Mouse (Mus musculus): ENCODE results near the gene Olfr1335. TPM values are rescaled to one million over a fixed set of nuclear protein-coding genes. Genes with fewer than 3 reads are reported as not detected.
"Not testable (repeated sequence)": the region's sequence is repeated elsewhere in the genome, so short reads cannot be mapped to it uniquely, and the experiment has no call there.

Olfr1335 gene
- polyA plus RNA-seq (2015; fragmentation: Nextera tagmentation; extraction: Ambion mirVana) = not detected in 2 replicates

DNA sequence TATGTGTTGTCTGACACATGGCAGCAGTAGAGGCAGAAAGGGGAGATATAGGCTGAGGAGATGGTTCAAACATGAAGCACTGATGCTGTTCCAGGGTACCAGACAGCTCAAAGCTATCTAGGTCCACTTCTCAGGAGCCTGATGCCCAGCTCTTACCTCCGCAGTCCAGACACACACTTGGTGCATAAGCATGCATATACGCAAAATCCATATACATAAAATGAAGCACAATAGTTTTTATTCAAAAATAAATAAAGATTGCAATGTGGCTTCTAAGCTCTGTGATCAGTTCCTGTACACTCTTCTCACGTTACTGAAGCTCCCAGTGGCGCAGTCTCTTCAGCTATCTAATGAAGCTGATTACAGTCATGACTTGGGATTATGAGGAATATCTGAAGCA lies at the start of gene Olfr1335:
Olfr1335 (minus strand) TSS at position 101 of the 400 bp plus-strand sequence.
- H3K27ac ChIP-seq (replicated peaks) = no peak within 1 kb of the TSS
- 85% methylated on average over 4 of the region's 4 CpGs for WGBS
- H3K4me3 ChIP-seq (replicated peaks) = no peak within 1 kb of the TSS
- no peaks in the 10 kb centered on the region for H3K4me1 ChIP-seq
- no peak within 1 kb of the TSS for H3K9ac ChIP-seq
- no peak for ATAC-seq (ENCODE audit: insufficient number of reproducible peaks, low FRiP score, low TSS enrichment, low read depth)
- H3K27me3 ChIP-seq = no peaks in the 10 kb centered on the region
- no peak within 1 kb of the TSS for H3K4me2 ChIP-seq (replicated peaks)
- H3K36me3 ChIP-seq = no peaks in the 10 kb centered on the region
- no peaks in the 10 kb centered on the region for H3K9me3 ChIP-seq (replicated peaks)

GRCm38 (mm10) chr4:118836179-118836578 lies 26.4 kb upstream of the Olfr1335 start, which contains the start of gene Olfr1333:
Olfr1333 (minus strand) TSS chr4:118836279.
- no peak within 1 kb of the TSS for H3K27ac ChIP-seq (replicated peaks)
- WGBS = 92% methylated on average over 1 of the region's 1 CpGs
- H3K4me1 ChIP-seq = no peaks in the 10 kb centered on the region
- ATAC-seq (ENCODE audit: insufficient number of reproducible peaks, low FRiP score, low TSS enrichment, low read depth) = no peak
- no peak within 1 kb of the TSS for H3K9ac ChIP-seq
- H3K27me3 ChIP-seq = no peaks in the 10 kb centered on the region
- H3K4me3 ChIP-seq (replicated peaks) = no peak within 1 kb of the TSS
- no peaks in the 10 kb centered on the region for H3K9me3 ChIP-seq (replicated peaks)
- no peak within 1 kb of the TSS for H3K4me2 ChIP-seq (replicated peaks)
- H3K36me3 ChIP-seq = no peaks in the 10 kb centered on the region

DNA sequence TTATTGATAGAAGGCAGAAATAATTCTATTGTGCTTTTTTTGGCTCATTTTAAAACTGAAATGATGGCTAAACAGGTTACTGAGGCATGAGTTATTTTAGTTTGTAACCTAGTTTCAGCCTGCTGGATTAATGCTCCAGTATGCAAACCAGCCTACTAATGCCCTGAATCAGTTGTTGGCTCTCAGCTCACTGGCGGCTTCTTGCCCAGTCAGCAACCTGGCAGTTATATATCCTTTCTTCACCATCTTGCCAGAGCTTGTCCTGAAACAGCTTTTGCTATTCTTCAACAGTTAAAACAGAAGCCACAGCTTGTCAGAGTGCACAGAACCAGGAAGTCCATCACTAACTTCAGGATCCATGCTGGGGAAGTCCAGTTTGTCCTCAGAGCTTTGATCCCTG lies 9.2 kb upstream of the Olfr1335 start:
- no peaks in the 10 kb centered on the region for H3K4me1 ChIP-seq
- no peaks in the 10 kb centered on the region for H3K9me3 ChIP-seq (replicated peaks)
- H3K27ac ChIP-seq (replicated peaks) = no peak overlapping the region
- no peak overlapping the region for H3K9ac ChIP-seq
- no peak for ATAC-seq (ENCODE audit: insufficient number of reproducible peaks, low FRiP score, low TSS enrichment, low read depth)
- H3K4me2 ChIP-seq (replicated peaks) = no peak overlapping the region
- H3K36me3 ChIP-seq = no peaks in the 10 kb centered on the region
- H3K4me3 ChIP-seq (replicated peaks) = no peak overlapping the region
- no peaks in the 10 kb centered on the region for H3K27me3 ChIP-seq
- WGBS = 81% methylated on average over 1 of the region's 1 CpGs

DNA sequence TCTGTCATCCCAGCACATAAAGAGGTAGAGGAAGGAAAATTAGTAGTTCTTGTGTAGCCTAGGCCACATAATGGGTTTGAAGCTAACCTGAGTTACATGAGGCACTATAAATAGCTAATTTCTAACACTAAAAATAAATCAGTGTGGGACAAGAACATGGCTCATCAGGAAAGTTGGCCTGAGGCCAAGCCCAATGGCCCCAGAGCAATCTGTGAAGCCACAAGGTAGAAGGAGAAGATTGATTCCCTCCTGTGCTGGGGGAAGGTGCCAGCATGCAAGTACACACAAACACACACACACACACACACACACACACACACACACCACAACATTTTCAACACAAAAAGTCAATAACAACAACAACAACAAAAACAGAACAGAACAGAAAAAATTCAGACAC lies 16.9 kb downstream of the Olfr1335 start:
- ATAC-seq (ENCODE audit: insufficient number of reproducible peaks, low FRiP score, low TSS enrichment, low read depth); H3K36me3 ChIP-seq; H3K9ac ChIP-seq; H3K4me3 ChIP-seq (replicated peaks); H3K27ac ChIP-seq (replicated peaks); H3K9me3 ChIP-seq (replicated peaks); H3K4me1 ChIP-seq; H3K4me2 ChIP-seq (replicated peaks); H3K27me3 ChIP-seq: not testable (repeated sequence)

GRCm38 (mm10) chr4:118782486-118782885 lies 27.3 kb downstream of the Olfr1335 start, which contains the start of gene Olfr1337:
Olfr1337 (minus strand) TSS chr4:118782586.
- H3K4me3 ChIP-seq (replicated peaks) = no peak within 1 kb of the TSS
- no peaks in the 10 kb centered on the region for H3K27me3 ChIP-seq
- H3K9ac ChIP-seq = no peak within 1 kb of the TSS
- ATAC-seq (ENCODE audit: insufficient number of reproducible peaks, low FRiP score, low TSS enrichment, low read depth) = no peak
- no peak within 1 kb of the TSS for H3K4me2 ChIP-seq (replicated peaks)
- H3K27ac ChIP-seq (replicated peaks) = no peak within 1 kb of the TSS
- H3K9me3 ChIP-seq (replicated peaks) = no peaks in the 10 kb centered on the region
- H3K36me3 ChIP-seq = no peaks in the 10 kb centered on the region
- H3K4me1 ChIP-seq = no peaks in the 10 kb centered on the region
- WGBS = 74% methylated on average over 2 of the region's 2 CpGs

Other genes with a start within 250 kb of the Olfr1335 start
- 2.3 and 3.3 TPM in 2 replicates for gene Cfap57, start 189.2 kb downstream of the Olfr1335 start, polyA plus RNA-seq (2015; fragmentation: Nextera tagmentation; extraction: Ambion mirVana)
- 120 and 128 TPM in 2 replicates for gene Ebna1bp2, start 189.1 kb downstream of the Olfr1335 start, polyA plus RNA-seq (2015; fragmentation: Nextera tagmentation; extraction: Ambion mirVana)
- 0.17 and 0.18 TPM in 2 replicates for gene Olfr62, start 151.0 kb downstream of the Olfr1335 start, polyA plus RNA-seq (2015; fragmentation: Nextera tagmentation; extraction: Ambion mirVana)
- gene Olfr1342, start 117.2 kb downstream of the Olfr1335 start, polyA plus RNA-seq (2015; fragmentation: Nextera tagmentation; extraction: Ambion mirVana) = 0.13 and 0.15 TPM in 2 replicates
- gene Olfr1341, start 106.4 kb downstream of the Olfr1335 start, polyA plus RNA-seq (2015; fragmentation: Nextera tagmentation; extraction: Ambion mirVana) = 0.07 and 0.17 TPM in 2 replicates
- 0.44 and 0.50 TPM in 2 replicates for gene Olfr1340, start 89.8 kb downstream of the Olfr1335 start, polyA plus RNA-seq (2015; fragmentation: Nextera tagmentation; extraction: Ambion mirVana)
- 0.08 and 0.22 TPM in 2 replicates for gene Olfr1339, start 77.8 kb downstream of the Olfr1335 start, polyA plus RNA-seq (2015; fragmentation: Nextera tagmentation; extraction: Ambion mirVana)
- gene Olfr1338, start 51.2 kb downstream of the Olfr1335 start, polyA plus RNA-seq (2015; fragmentation: Nextera tagmentation; extraction: Ambion mirVana) = 0.19 and 0.37 TPM in 2 replicates
- not detected in 2 replicates for gene Olfr1337, start 27.4 kb downstream of the Olfr1335 start, polyA plus RNA-seq (2015; fragmentation: Nextera tagmentation; extraction: Ambion mirVana)
- not detected in 2 replicates for gene Olfr1333, start 26.3 kb upstream of the Olfr1335 start, polyA plus RNA-seq (2015; fragmentation: Nextera tagmentation; extraction: Ambion mirVana)
- gene Olfr1331, start 54.7 kb upstream of the Olfr1335 start, polyA plus RNA-seq (2015; fragmentation: Nextera tagmentation; extraction: Ambion mirVana) = not detected in 2 replicates
- gene Olfr1330, start 78.7 kb upstream of the Olfr1335 start, polyA plus RNA-seq (2015; fragmentation: Nextera tagmentation; extraction: Ambion mirVana) = 0.36 TPM in 1 of 2 replicates, not detected in the other
- 0.18 TPM in 1 of 2 replicates, not detected in the other for gene Olfr1329, start 107.5 kb upstream of the Olfr1335 start, polyA plus RNA-seq (2015; fragmentation: Nextera tagmentation; extraction: Ambion mirVana)
- gene Olfr1328, start 128.7 kb upstream of the Olfr1335 start, polyA plus RNA-seq (2015; fragmentation: Nextera tagmentation; extraction: Ambion mirVana) = 0.07 TPM in 1 of 2 replicates, not detected in the other
- 0.16 TPM in 1 of 2 replicates, not detected in the other for gene Lao1, start 151.6 kb upstream of the Olfr1335 start, polyA plus RNA-seq (2015; fragmentation: Nextera tagmentation; extraction: Ambion mirVana)

Data from embryonic facial prominence, embryonic 15.5 days (tissue).